Mouse (Mus musculus) ES-Bruce4 (cell line): ENCODE data around the gene Med21. TPM values are rescaled to one million over a fixed set of nuclear protein-coding genes. Genes with fewer than 3 reads are reported as not detected.

Experiments
- H3K27ac ChIP-seq: 2 replicates; pipeline ENCODE4 v1.5.1; 2012; ENCODE audit warnings: low read length, inconsistent platforms; ENCODE audit not compliant: insufficient read depth
- H3K27me3 ChIP-seq: 2 replicates; pipeline ENCODE4 v1.6.1; 2012; ENCODE audit warnings: mild to moderate bottlenecking, low read length, inconsistent platforms; ENCODE audit not compliant: control insufficient read depth, poor library complexity, insufficient read depth, severe bottlenecking
- H3K36me3 ChIP-seq: 2 replicates; pipeline ENCODE4 v1.6.1; 2012; ENCODE audit warnings: inconsistent platforms, mild to moderate bottlenecking, low read length, moderate library complexity; ENCODE audit not compliant: control insufficient read depth, poor library complexity, insufficient read depth, severe bottlenecking
- H3K4me1 ChIP-seq: one replicate; pipeline ENCODE4 v1.8.1; 2011; ENCODE audit warnings: low read length; ENCODE audit not compliant: control insufficient read depth, insufficient read depth
- H3K4me3 ChIP-seq: 2 replicates; pipeline ENCODE4 v1.5.1; 2011; ENCODE audit warnings: low read depth, mild to moderate bottlenecking, low read length
- H3K9ac ChIP-seq: 2 replicates; pipeline ENCODE4 v1.6.1; 2012; ENCODE audit warnings: low read depth, mild to moderate bottlenecking, inconsistent platforms; ENCODE audit not compliant: poor library complexity, severe bottlenecking
- H3K9me3 ChIP-seq: replicated peaks from 2 replicates; pipeline ENCODE4 v1.6.1; 2012; ENCODE audit warnings: mild to moderate bottlenecking, low read length, inconsistent platforms; ENCODE audit not compliant: control insufficient read depth, poor library complexity, insufficient read depth, severe bottlenecking
- CTCF ChIP-seq: IDR thresholded peaks from one replicate; pipeline ENCODE4 v1.8.1; 2011; ENCODE audit warnings: low read depth, low read length
- EP300 ChIP-seq: IDR thresholded peaks from 2 replicates; pipeline ENCODE4 v1.6.1; 2011; ENCODE audit warnings: low read depth, low read length; ENCODE audit not compliant: insufficient read depth
- POLR2A ChIP-seq: IDR thresholded peaks from one replicate; pipeline ENCODE4 v1.8.1; 2011; ENCODE audit warnings: low read length; ENCODE audit not compliant: insufficient read depth
- polyA plus RNA-seq: library from polyadenylated mRNA; stranded (reverse); fragments of >200 nt; gene quantifications from 2 replicates; pipeline ENCODE4 v1.2.4, GENCODE M21; 2011; ENCODE audit warnings: low read depth; ENCODE audit not compliant: missing spikeins, insufficient read depth, insufficient read length

Gene Med21
- polyA plus RNA-seq, 1 experiment = 92.1 TPM

- Histone ChIP-seq H3K27ac (no peak overlapping the region), H3K9me3 (no peaks in the 10 kb centered on the region), H3K27me3 (no peaks in the 10 kb centered on the region), H3K4me1 (peaks cover 6% of the 10 kb centered on the region), H3K9ac (no peak overlapping the region), H3K4me3 (no peak overlapping the region), H3K36me3 (peaks cover 70% of the 10 kb centered on the region)
- no peak for TF ChIP-seq EP300
- TF ChIP-seq CTCF = peak; percentile 42
These were observed 28.4 kb upstream of the Med21 start for GRCm38 (mm10) chr6:146613907-146614306.

DNA sequence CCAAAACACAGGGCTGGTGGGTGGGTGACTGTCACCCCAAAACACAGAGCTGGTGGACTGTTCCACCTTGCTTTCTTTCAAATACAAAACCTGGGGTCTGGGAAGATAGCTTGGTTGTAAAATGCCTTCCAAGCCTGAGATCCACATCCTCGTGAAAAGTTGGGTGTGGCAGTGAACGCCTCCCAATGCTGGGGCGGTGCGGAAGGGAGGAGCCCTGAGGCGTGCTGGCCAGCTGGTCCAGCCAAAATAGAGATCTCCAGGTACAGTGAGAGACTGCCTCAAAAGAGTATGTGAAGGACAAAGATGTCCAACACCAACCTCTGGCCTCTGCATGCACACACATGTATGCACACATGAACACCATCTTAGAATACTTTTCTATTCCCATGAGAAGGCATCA lies 27.8 kb upstream of the Med21 start:
- Histone ChIP-seq H3K36me3 (peaks cover 67% of the 10 kb centered on the region), H3K27ac (no peak overlapping the region), H3K4me1 (peaks cover 6% of the 10 kb centered on the region), H3K27me3 (no peaks in the 10 kb centered on the region), H3K9ac (no peak overlapping the region), H3K9me3 (no peaks in the 10 kb centered on the region), H3K4me3 (no peak overlapping the region)
- TF ChIP-seq CTCF = no peak
- TF ChIP-seq POLR2A = no peak
- no peak for TF ChIP-seq EP300

- peaks cover 6% of the 10 kb centered on the region for H3K4me1 ChIP-seq
- H3K4me3 ChIP-seq = no peak overlapping the region
- H3K9ac ChIP-seq = no peak overlapping the region
- H3K27ac ChIP-seq = no peak overlapping the region
- no peak for TF ChIP-seq POLR2A
- no peak for TF ChIP-seq EP300
- no peak for TF ChIP-seq CTCF
- no peaks in the 10 kb centered on the region for H3K9me3 ChIP-seq
- no peaks in the 10 kb centered on the region for H3K27me3 ChIP-seq
- peaks cover 67% of the 10 kb centered on the region for H3K36me3 ChIP-seq
These were observed 26.5 kb upstream of the Med21 start for GRCm38 (mm10) chr6:146615891-146616290.

GRCm38 (mm10) chr6:146616670-146617069 lies 25.7 kb upstream of the Med21 start:
- Histone ChIP-seq H3K9me3 (no peaks in the 10 kb centered on the region), H3K27ac (no peak overlapping the region), H3K36me3 (peaks cover 73% of the 10 kb centered on the region), H3K4me1 (peaks cover 4% of the 10 kb centered on the region), H3K27me3 (no peaks in the 10 kb centered on the region), H3K4me3 (no peak overlapping the region), H3K9ac (no peak overlapping the region)
- TF ChIP-seq CTCF (no peak), EP300 (no peak), POLR2A (no peak)

GRCm38 (mm10) chr6:146628123-146628522 lies 14.2 kb upstream of the Med21 start:
- peaks cover 5% of the 10 kb centered on the region for H3K4me1 ChIP-seq
- no peaks in the 10 kb centered on the region for H3K9me3 ChIP-seq
- H3K9ac ChIP-seq = no peak overlapping the region
- H3K4me3 ChIP-seq = no peak overlapping the region
- H3K27ac ChIP-seq = no peak overlapping the region
- TF ChIP-seq POLR2A (no peak), CTCF (no peak), EP300 (no peak)
- no peaks in the 10 kb centered on the region for H3K27me3 ChIP-seq
- peaks cover 22% of the 10 kb centered on the region for H3K36me3 ChIP-seq

- Histone ChIP-seq H3K36me3 (peaks cover 5% of the 10 kb centered on the region; the same call in 1 of the 2 replicates), H3K4me3 (no peak overlapping the region), H3K27ac (no peak overlapping the region), H3K27me3 (no peaks in the 10 kb centered on the region), H3K9me3 (no peaks in the 10 kb centered on the region), H3K4me1 (peaks cover 5% of the 10 kb centered on the region), H3K9ac (no peak overlapping the region)
- no peak for TF ChIP-seq POLR2A
- no peak for TF ChIP-seq EP300
- no peak for TF ChIP-seq CTCF
These were observed 12.3 kb upstream of the Med21 start for GRCm38 (mm10) chr6:146629781-146630756.
